Mouse (Mus musculus): Measurements from ENCODE around the gene Prss36. TPM values are rescaled to one million over a fixed set of nuclear protein-coding genes. Genes with fewer than 3 reads are reported as not detected.
"Not testable (repeated sequence)": the region's sequence is repeated elsewhere in the genome, so short reads cannot be mapped to it uniquely, and the experiment has no call there.

Prss36 gene
- polyA plus RNA-seq, 1 experiment: 4.4 TPM

DNA sequence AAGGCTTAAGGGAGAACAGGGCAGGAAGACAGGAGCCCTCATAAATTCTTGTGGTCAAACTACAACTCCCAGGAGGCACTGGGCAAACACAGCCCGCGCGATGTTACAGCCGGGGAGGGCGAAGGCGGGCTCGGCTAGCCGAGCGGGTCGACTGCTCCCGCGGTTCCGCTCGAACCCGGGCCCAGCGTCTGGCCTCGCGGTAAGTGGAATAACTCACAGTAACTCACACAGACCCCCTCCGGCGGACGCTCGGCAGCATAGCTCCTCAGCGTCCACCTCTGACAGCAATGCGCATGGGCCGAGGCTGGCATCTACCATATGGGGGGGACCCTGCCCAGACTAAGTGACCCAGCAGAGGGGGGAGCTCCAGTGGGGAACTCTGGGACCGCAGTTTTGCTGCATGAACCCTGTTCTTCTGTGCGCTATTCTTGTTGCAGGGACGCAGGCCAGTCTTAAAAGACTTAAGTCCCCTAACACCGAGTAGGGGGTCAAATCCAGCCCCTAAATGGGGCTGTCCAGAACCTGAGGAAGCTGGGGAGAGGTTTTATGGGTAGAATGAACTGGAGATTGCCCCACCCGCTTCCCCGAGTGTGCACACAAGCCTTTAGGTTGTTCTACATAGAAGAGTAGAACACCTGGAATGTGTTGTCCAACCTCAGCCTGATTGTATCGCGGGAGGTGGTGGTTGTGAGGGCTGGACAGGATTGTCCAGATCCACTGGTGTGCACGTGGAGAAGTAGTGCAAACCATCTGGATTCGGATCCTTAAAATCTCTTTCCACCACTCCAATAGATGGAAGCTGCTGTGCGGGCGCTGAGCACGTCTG is 42.3 kb downstream of the Prss36 start, which contains the start of gene Bckdk:
TSS of gene Bckdk (plus strand) at position 112 of the 826 bp plus-strand sequence.
- peak in 1 of 2 experiments; percentile 70 for DNase-seq (ENCODE audit: low read depth in 1 of 2, low spot score in 2 of 2)
- no peak for TF ChIP-seq CTCF (IDR thresholded peaks at IDR 0.05; ENCODE audit: extremely low read depth, insufficient read depth, insufficient read length, insufficient replicate concordance)
- peak; percentile 63 for TF ChIP-seq POLR2A (IDR thresholded peaks at IDR 0.05; ENCODE audit: low read depth, low read length)
- Histone ChIP-seq H3K4me3 (ENCODE audit: extremely low read depth, insufficient read depth, insufficient read length) (peak within 1 kb of the TSS; percentile 77), H3K36me3 (ENCODE audit: control insufficient read depth, insufficient read depth, low read length) (peaks cover 19% of the 10 kb centered on the region), H3K4me1 (ENCODE audit: control insufficient read depth, insufficient read depth, insufficient read length) (no peaks in the 10 kb centered on the region; the same call in 1 of the 2 replicates), H3K27ac (ENCODE audit: insufficient read depth, low read length) (peak within 1 kb of the TSS; percentile 60), H3K27me3 (ENCODE audit: control insufficient read depth, insufficient read depth, low read length) (no peaks in the 10 kb centered on the region)
- 6% methylated on average over 38 of the region's 38 CpGs for WGBS

GRCm38 (mm10) chr7:127901772-127902171 is 44.8 kb downstream of the Prss36 start:
- no peak for DNase-seq (ENCODE audit: low read depth in 1 of 2, low spot score in 2 of 2)
- 88% methylated on average over 2 of the region's 2 CpGs for WGBS
- TF ChIP-seq CTCF (IDR thresholded peaks at IDR 0.05; ENCODE audit: extremely low read depth, insufficient read depth, insufficient read length, insufficient replicate concordance) (no peak), POLR2A (IDR thresholded peaks at IDR 0.05; ENCODE audit: low read depth, low read length) (no peak)
- H3K27me3 ChIP-seq (ENCODE audit: control insufficient read depth, insufficient read depth, low read length): no peaks in the 10 kb centered on the region
- no peak overlapping the region for H3K4me3 ChIP-seq (ENCODE audit: extremely low read depth, insufficient read depth, insufficient read length)
- no peaks in the 10 kb centered on the region; the same call in 1 of the 2 replicates for H3K4me1 ChIP-seq (ENCODE audit: control insufficient read depth, insufficient read depth, insufficient read length)
- no peak overlapping the region for H3K27ac ChIP-seq (ENCODE audit: insufficient read depth, low read length)
- H3K36me3 ChIP-seq (ENCODE audit: control insufficient read depth, insufficient read depth, low read length): peaks cover 3% of the 10 kb centered on the region

- no peak overlapping the region for H3K4me3 ChIP-seq (ENCODE audit: extremely low read depth, insufficient read depth, insufficient read length)
- H3K27ac ChIP-seq (ENCODE audit: insufficient read depth, low read length): no peak overlapping the region
- no peak for DNase-seq (ENCODE audit: low read depth in 1 of 2, low spot score in 2 of 2)
- peaks cover 2% of the 10 kb centered on the region; the same call in 1 of the 2 replicates for H3K4me1 ChIP-seq (ENCODE audit: control insufficient read depth, insufficient read depth, insufficient read length)
- H3K36me3 ChIP-seq (ENCODE audit: control insufficient read depth, insufficient read depth, low read length): no peaks in the 10 kb centered on the region
- H3K27me3 ChIP-seq (ENCODE audit: control insufficient read depth, insufficient read depth, low read length): no peaks in the 10 kb centered on the region
- TF ChIP-seq POLR2A (IDR thresholded peaks at IDR 0.05; ENCODE audit: low read depth, low read length) (no peak), CTCF (IDR thresholded peaks at IDR 0.05; ENCODE audit: extremely low read depth, insufficient read depth, insufficient read length, insufficient replicate concordance) (no peak)
- WGBS: 34% methylated on average over 7 of the region's 7 CpGs
Measured at GRCm38 (mm10) chr7:127899997-127900396, 46.5 kb downstream of the Prss36 start.

GRCm38 (mm10) chr7:127898179-127898956 is 48.2 kb downstream of the Prss36 start:
- 57% methylated on average over 10 of the region's 10 CpGs for WGBS

DNA sequence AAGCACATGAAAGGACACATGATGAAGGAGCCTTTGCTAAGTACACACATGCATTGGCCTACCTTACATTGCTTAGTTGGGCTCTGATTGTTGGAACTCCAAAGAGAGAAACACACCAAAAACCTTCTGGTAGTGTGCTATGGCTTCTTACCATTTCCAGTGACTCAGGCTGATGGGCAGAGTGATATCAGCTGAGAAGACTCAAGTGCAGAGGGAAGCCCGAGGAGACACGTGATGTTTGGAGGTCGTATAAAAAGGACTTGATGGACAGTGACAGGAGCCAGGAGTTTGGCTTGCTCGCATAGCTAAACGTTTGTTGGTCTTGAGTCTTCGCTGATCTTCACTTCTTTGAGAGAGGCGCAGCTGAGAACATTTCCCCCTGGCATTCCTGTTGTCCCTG is 49.0 kb downstream of the Prss36 start:
- H3K4me1 ChIP-seq (ENCODE audit: control insufficient read depth, insufficient read depth, insufficient read length): peaks cover 2% of the 10 kb centered on the region; the same call in 1 of the 2 replicates
- 93% methylated on average over 7 of the region's 7 CpGs for WGBS

More at GRCm38 (mm10) chr7:127898179-127898956, 48.2 kb downstream of the Prss36 start:
- Histone ChIP-seq H3K4me1 (ENCODE audit: control insufficient read depth, insufficient read depth, insufficient read length) (peaks cover 2% of the 10 kb centered on the region; the same call in 1 of the 2 replicates), H3K4me3 (ENCODE audit: extremely low read depth, insufficient read depth, insufficient read length) (no peak overlapping the region), H3K36me3 (ENCODE audit: control insufficient read depth, insufficient read depth, low read length) (no peaks in the 10 kb centered on the region), H3K27ac (ENCODE audit: insufficient read depth, low read length) (no peak overlapping the region), H3K27me3 (ENCODE audit: control insufficient read depth, insufficient read depth, low read length) (no peaks in the 10 kb centered on the region)
- DNase-seq (ENCODE audit: low read depth in 1 of 2, low spot score in 2 of 2): no peak
- TF ChIP-seq POLR2A (IDR thresholded peaks at IDR 0.05; ENCODE audit: low read depth, low read length): no peak
- no peak for TF ChIP-seq CTCF (IDR thresholded peaks at IDR 0.05; ENCODE audit: extremely low read depth, insufficient read depth, insufficient read length, insufficient replicate concordance)

DNA sequence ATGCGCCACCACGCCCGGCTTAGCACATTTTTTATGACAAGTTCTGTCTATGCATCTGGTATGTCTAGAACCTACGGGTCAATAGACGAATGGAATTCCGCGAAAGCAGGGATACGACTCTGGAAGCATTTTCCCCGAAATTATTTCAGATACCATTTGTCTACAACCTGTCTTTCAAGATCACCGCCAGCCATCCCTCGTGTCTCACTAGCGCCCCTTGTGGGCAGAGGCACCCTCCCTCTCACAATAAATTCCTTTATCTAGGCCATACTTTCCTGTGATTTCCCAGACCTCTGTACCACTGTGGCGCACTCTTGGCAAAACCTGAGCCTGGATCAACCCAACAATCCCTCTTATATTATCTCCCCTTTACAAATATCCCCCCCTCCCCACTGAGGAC is 50.1 kb downstream of the Prss36 start:
- Histone ChIP-seq H3K27ac (ENCODE audit: insufficient read depth, low read length) (no peak overlapping the region), H3K36me3 (ENCODE audit: control insufficient read depth, insufficient read depth, low read length) (no peaks in the 10 kb centered on the region), H3K4me3 (ENCODE audit: extremely low read depth, insufficient read depth, insufficient read length) (no peak overlapping the region), H3K4me1 (ENCODE audit: control insufficient read depth, insufficient read depth, insufficient read length) (peaks cover 2% of the 10 kb centered on the region; the same call in 1 of the 2 replicates), H3K27me3 (ENCODE audit: control insufficient read depth, insufficient read depth, low read length) (no peaks in the 10 kb centered on the region)
- TF ChIP-seq CTCF (IDR thresholded peaks at IDR 0.05; ENCODE audit: extremely low read depth, insufficient read depth, insufficient read length, insufficient replicate concordance) (peak; percentile 66; the same call in 1 of the 2 replicates), POLR2A (IDR thresholded peaks at IDR 0.05; ENCODE audit: low read depth, low read length) (no peak)
- WGBS: 62% methylated on average over 13 of the region's 13 CpGs
- peak in 1 of 2 experiments; percentile 68 for DNase-seq (ENCODE audit: low read depth in 1 of 2, low spot score in 2 of 2)

More for the DNA sequence above, 49.0 kb downstream of the Prss36 start:
- Histone ChIP-seq H3K27ac (ENCODE audit: insufficient read depth, low read length) (no peak overlapping the region), H3K36me3 (ENCODE audit: control insufficient read depth, insufficient read depth, low read length) (no peaks in the 10 kb centered on the region), H3K27me3 (ENCODE audit: control insufficient read depth, insufficient read depth, low read length) (no peaks in the 10 kb centered on the region), H3K4me3 (ENCODE audit: extremely low read depth, insufficient read depth, insufficient read length) (no peak overlapping the region)
- TF ChIP-seq POLR2A (IDR thresholded peaks at IDR 0.05; ENCODE audit: low read depth, low read length) (no peak), CTCF (IDR thresholded peaks at IDR 0.05; ENCODE audit: extremely low read depth, insufficient read depth, insufficient read length, insufficient replicate concordance) (no peak)
- DNase-seq (ENCODE audit: low read depth in 1 of 2, low spot score in 2 of 2): no peak

GRCm38 (mm10) chr7:127895891-127896290 is 50.6 kb downstream of the Prss36 start:
- H3K4me1 ChIP-seq (ENCODE audit: control insufficient read depth, insufficient read depth, insufficient read length); DNase-seq (ENCODE audit: low read depth in 1 of 2, low spot score in 2 of 2); H3K27ac ChIP-seq (ENCODE audit: insufficient read depth, low read length); H3K27me3 ChIP-seq (ENCODE audit: control insufficient read depth, insufficient read depth, low read length); H3K36me3 ChIP-seq (ENCODE audit: control insufficient read depth, insufficient read depth, low read length): not testable (repeated sequence)
- 59% methylated on average over 7 of the region's 7 CpGs for WGBS
- peak overlapping the region; percentile 57 for H3K4me3 ChIP-seq (ENCODE audit: extremely low read depth, insufficient read depth, insufficient read length)

All from spleen, adult 2 months (tissue).